Mouse (Mus musculus) hindbrain, embryonic 14.5 days (tissue): ENCODE results near the gene Ccr7. TPM values are rescaled to one million over a fixed set of nuclear protein-coding genes. Genes with fewer than 3 reads are reported as not detected.

Source experiments
- ATAC-seq: fragments of 200-750 bp; cut with Nextera tagmentation; 2 replicates; pipeline ENCODE4 v1.8.0; 2017; ENCODE audit warnings: moderate number of reproducible peaks, mild to moderate bottlenecking, moderate TSS enrichment, moderate library complexity; ENCODE audit not compliant: low FRiP score
- DNase-seq: peaks from one replicate; pipeline ENCODE4 v3.0.0-alpha.2; 2015; ENCODE audit warnings: low spot score
- H3K27ac ChIP-seq: fragments of 300-500 bp; sonication (generic); 2 replicates; pipeline ENCODE4 v1.5.1; 2014; ENCODE audit warnings: mild to moderate bottlenecking, moderate library complexity
- H3K27me3 ChIP-seq: fragments of 300-500 bp; sonication (generic); 2 replicates; pipeline ENCODE4 v1.6.1; 2014; ENCODE audit warnings: mild to moderate bottlenecking, low read length, mixed read lengths; ENCODE audit not compliant: control insufficient read depth, insufficient read depth
- H3K36me3 ChIP-seq: fragments of 300-500 bp; sonication (generic); replicated peaks from 2 replicates; pipeline ENCODE4 v1.6.1; 2014; ENCODE audit not compliant: control insufficient read depth, insufficient read depth
- H3K4me1 ChIP-seq: fragments of 300-500 bp; sonication (generic); replicated peaks from 2 replicates; pipeline ENCODE4 v1.6.1; 2014; ENCODE audit warnings: antibody characterized with exemption, low read length, mixed read lengths; ENCODE audit not compliant: control insufficient read depth, insufficient read depth
- H3K4me2 ChIP-seq: fragments of 300-500 bp; sonication (generic); replicated peaks from 2 replicates; pipeline ENCODE4 v1.6.1; 2014; ENCODE audit warnings: mild to moderate bottlenecking, moderate library complexity
- H3K4me3 ChIP-seq: fragments of 300-500 bp; sonication (generic); replicated peaks from 2 replicates; pipeline ENCODE4 v1.5.1; 2014; ENCODE audit warnings: mild to moderate bottlenecking, low read length
- H3K9ac ChIP-seq: fragments of 300-500 bp; sonication (generic); 2 replicates; pipeline ENCODE4 v1.6.1; 2014
- H3K9me3 ChIP-seq: fragments of 300-500 bp; sonication (generic); 2 replicates; pipeline ENCODE4 v1.6.1; 2016; ENCODE audit warnings: low read length; ENCODE audit not compliant: control insufficient read depth
- WGBS: fragments of 180-500 bp; shearing (Covaris S2); extraction: QIAGEN DNeasy Blood & Tissue Kit; methylation state at CpG from one replicate; pipeline ENCODE4 v1.1.7; 2014; 5-methylcytosine and 5-hydroxymethylcytosine counted together
- polyA plus RNA-seq: library from polyadenylated mRNA; unstranded; fragments of >200 nt; fragmentation: Nextera tagmentation; extraction: Ambion mirVana; gene quantifications from 2 replicates; pipeline ENCODE4 v1.2.1, GENCODE M21; 2014

The Ccr7 gene
- polyA plus RNA-seq, 1 experiment from 2014 or later = not detected

DNA sequence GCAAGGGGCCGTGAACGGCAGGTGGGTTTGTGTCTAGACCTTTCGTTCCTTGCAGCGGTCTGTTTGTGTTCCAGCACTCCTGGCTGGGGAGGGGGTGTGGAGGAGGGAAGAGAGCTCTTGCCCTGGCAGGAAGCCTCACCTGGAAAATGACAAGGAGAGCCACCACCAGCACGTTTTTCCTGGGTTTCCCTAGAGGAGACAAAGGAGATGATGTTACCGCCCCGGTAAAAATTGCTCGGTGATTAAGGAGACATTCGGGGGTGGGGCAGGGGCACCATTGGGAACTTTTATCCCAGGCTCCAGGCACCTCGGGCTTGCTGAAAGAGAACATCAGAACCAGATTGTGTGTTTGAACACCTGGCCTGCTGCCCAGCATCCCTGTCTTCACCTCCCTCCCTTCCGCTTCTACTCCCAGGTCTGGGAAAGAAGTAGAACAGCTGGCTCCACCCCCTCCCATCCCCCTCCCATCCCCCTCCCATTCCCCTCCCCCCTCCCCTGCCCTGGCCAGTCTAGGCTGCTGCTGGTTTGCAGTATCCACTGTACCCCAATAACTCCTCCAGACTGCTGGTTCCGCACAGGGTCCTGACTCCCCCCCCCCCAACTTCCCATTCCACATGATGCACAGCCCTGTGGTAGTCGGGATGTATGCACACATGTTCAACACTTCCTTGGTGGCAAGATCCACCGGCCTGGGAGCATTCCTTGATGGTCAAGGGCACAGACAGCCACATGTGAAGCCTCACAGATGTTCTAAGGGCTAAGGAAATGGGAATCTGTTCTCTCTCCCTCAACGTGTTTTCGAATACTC is 5.8 kb downstream of the Ccr7 start:
- no peaks in the 10 kb centered on the region for H3K9me3 ChIP-seq
- peaks cover 24% of the 10 kb centered on the region for H3K4me1 ChIP-seq
- no peak for ATAC-seq
- no peak for DNase-seq
- no peak overlapping the region for H3K9ac ChIP-seq
- H3K27me3 ChIP-seq = no peaks in the 10 kb centered on the region
- no peaks in the 10 kb centered on the region for H3K36me3 ChIP-seq
- no peak overlapping the region for H3K4me3 ChIP-seq
- WGBS = 27% methylated on average over 16 of the region's 16 CpGs
- H3K27ac ChIP-seq = no peak overlapping the region
- no peak overlapping the region for H3K4me2 ChIP-seq

DNA sequence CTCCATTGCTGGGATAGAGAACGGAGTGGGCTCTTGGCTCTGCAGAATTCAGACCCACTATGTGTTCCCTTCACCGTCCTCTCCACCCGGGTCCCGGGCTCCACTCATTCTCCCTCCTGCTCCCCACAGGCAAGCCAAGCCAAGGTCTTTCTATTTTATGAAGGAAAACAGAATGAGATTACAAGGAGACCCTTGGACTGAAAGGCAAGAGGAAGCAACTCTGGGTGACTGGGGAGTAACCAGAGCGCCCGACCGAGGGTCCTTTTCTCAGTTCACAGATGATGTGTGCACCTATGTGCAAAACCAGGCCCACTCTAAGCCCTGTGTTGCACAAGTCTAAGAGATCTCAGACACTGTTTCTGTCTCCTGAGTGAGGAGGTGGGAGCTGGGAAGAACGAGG is 6.5 kb downstream of the Ccr7 start:
- Histone ChIP-seq H3K4me1 (peaks cover 24% of the 10 kb centered on the region), H3K36me3 (no peaks in the 10 kb centered on the region), H3K27ac (no peak overlapping the region), H3K9ac (no peak overlapping the region), H3K4me3 (no peak overlapping the region), H3K27me3 (no peaks in the 10 kb centered on the region), H3K9me3 (no peaks in the 10 kb centered on the region), H3K4me2 (no peak overlapping the region)
- no peak for DNase-seq
- no peak for ATAC-seq
- 79% methylated on average over 8 of the region's 8 CpGs for WGBS

DNA sequence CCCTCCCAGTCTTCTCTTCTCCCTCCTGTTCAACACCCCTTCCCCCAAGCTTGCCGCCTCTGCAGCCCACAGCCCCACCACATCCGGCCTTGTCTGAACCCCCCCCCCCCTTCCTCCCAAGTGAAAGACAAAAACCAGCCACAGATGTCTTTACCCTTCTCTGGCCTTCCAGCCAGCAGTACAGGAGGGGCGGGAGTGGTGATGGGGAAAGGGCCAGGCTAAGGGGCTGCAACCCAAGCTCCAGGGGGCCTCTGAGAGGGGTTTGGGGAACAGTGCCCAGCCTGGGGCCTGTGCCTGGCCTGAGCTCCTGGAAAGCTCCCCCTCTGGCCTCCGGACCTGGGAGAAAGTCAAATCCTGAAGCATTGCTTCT is 7.0 kb downstream of the Ccr7 start:
- Histone ChIP-seq H3K36me3 (no peaks in the 10 kb centered on the region), H3K27me3 (no peaks in the 10 kb centered on the region; the same call in 1 of the 2 replicates), H3K4me1 (peaks cover 24% of the 10 kb centered on the region), H3K9me3 (no peaks in the 10 kb centered on the region), H3K27ac (no peak overlapping the region), H3K4me2 (no peak overlapping the region), H3K4me3 (no peak overlapping the region), H3K9ac (no peak overlapping the region)
- 19% methylated on average over 4 of the region's 4 CpGs for WGBS
- ATAC-seq (peak; percentile 18; the same call in 1 of the 2 replicates), DNase-seq (no peak)

DNA sequence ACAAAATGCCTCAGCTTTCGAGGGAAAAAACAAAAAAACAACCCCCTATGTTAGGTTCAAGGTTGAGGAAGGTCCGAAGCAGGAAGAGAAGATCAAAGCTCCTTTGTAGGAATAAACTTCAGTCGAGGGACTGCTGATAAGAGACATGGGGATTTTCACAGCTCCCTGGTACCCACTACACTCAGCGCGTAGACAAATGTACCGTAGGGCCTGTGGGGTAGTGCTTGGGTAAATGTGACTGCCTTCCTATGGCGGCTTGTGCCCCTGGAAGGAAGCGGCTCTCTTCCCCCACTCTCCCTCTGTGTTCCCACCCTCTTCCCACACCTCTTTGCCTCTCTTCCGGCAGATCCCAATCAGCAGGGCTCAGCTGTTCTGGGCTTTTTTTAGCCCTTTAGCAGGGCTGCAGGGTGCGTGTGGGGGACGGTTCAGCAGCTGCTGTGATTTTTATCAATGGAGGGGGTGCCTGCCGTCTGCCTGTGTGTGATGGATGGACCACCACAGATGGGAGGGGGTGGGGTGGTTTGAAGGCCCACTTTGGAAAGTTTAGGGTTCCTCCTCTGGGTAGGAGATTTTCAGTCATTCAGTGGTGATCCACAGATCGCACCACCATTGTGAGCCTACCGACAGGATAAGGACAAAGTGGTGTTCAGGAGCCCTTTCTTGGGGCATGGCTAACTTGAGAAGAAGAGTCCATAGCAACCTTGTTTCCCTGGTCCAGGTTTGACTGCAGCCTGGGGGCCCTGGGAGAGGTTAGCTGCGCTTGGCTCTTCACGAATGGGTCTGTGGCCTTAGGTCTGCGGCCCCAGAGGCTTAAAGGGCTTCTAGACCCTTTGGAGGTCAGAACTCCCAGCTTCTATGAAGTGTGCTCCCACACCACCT is 7.6 kb downstream of the Ccr7 start:
- no peaks in the 10 kb centered on the region; the same call in 1 of the 2 replicates for H3K27me3 ChIP-seq
- no peaks in the 10 kb centered on the region for H3K36me3 ChIP-seq
- ATAC-seq = no peak
- WGBS = 41% methylated on average over 17 of the region's 17 CpGs
- H3K4me1 ChIP-seq = peaks cover 28% of the 10 kb centered on the region
- no peak overlapping the region for H3K9ac ChIP-seq
- no peak overlapping the region for H3K4me2 ChIP-seq
- H3K27ac ChIP-seq = peak overlapping the region; percentile 47; the same call in 1 of the 2 replicates
- no peak overlapping the region for H3K4me3 ChIP-seq
- H3K9me3 ChIP-seq = no peaks in the 10 kb centered on the region
- no peak for DNase-seq

DNA sequence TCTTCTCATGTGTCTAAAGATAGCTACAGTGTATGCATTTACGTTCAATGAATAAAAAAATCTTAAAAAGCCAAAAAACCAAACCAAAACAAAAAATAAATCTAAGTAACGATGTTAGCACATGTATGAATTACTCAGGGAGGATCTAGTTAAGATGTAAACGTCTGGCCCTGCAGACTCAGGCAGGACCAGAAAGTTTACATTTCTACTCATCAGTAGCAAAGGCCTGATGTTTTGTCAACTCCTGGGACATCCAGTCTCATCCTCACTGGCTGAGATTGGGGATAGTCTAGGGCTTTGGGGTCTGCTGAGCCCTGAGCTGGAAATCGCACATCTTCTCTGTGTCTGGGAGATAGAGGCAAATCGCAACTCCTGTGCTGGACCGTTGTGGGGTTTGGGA is 8.3 kb downstream of the Ccr7 start:
- Histone ChIP-seq H3K27ac (no peak overlapping the region), H3K9ac (no peak overlapping the region), H3K4me3 (no peak overlapping the region), H3K4me1 (peaks cover 31% of the 10 kb centered on the region), H3K9me3 (no peaks in the 10 kb centered on the region), H3K27me3 (no peaks in the 10 kb centered on the region; the same call in 1 of the 2 replicates), H3K4me2 (no peak overlapping the region), H3K36me3 (no peaks in the 10 kb centered on the region)
- no peak for ATAC-seq
- no peak for DNase-seq
- 87% methylated on average over 6 of the region's 6 CpGs for WGBS

DNA sequence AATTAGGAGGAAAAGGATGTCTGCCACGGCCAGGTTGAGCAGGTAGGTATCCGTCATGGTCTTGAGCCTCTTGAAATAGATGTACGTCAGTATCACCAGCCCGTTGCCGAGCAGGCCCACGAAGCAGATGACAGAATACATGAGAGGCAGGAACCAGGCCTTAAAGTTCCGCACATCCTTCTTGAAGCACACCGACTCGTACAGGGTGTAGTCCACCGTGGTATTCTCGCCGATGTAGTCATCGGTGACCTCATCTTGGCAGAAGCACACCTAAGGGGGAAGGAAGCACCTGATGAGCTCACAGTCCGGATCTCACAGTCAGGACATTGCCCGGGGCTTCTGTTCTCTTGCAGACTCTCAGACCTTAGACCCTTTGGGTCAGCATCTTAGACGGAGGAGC is 9.1 kb downstream of the Ccr7 start:
- H3K4me2 ChIP-seq = no peak overlapping the region
- peaks cover 31% of the 10 kb centered on the region for H3K4me1 ChIP-seq
- no peak overlapping the region for H3K9ac ChIP-seq
- 98% methylated on average over 16 of the region's 16 CpGs for WGBS
- no peaks in the 10 kb centered on the region; the same call in 1 of the 2 replicates for H3K27me3 ChIP-seq
- H3K4me3 ChIP-seq = no peak overlapping the region
- ATAC-seq (no peak), DNase-seq (no peak)
- no peaks in the 10 kb centered on the region for H3K9me3 ChIP-seq
- H3K36me3 ChIP-seq = no peaks in the 10 kb centered on the region
- H3K27ac ChIP-seq = no peak overlapping the region

DNA sequence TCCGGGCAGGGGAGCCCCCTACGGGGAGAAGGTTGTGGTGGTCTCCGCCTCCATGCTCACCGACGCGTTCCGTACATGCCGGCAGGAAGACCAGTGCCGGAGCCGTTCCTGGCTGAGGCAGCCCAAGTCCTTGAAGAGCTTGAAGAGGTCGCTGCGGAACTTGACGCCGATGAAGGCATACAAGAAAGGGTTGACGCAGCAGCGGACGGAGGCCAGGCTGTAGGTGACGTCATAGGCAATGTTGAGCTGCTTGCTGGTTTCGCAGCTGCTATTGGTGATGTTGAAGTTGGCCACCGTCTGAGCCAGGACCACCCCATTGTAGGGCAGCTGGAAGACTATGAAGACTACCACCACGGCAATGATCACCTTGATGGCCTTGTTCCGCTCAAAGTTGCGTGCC is 9.9 kb downstream of the Ccr7 start:
- H3K9me3 ChIP-seq = no peaks in the 10 kb centered on the region
- no peak overlapping the region for H3K27ac ChIP-seq
- no peak for DNase-seq
- WGBS = 89% methylated on average over 23 of the region's 23 CpGs
- no peaks in the 10 kb centered on the region for H3K36me3 ChIP-seq
- H3K27me3 ChIP-seq = no peaks in the 10 kb centered on the region; the same call in 1 of the 2 replicates
- no peak overlapping the region for H3K9ac ChIP-seq
- no peak for ATAC-seq
- H3K4me2 ChIP-seq = no peak overlapping the region
- H3K4me1 ChIP-seq = peaks cover 31% of the 10 kb centered on the region
- H3K4me3 ChIP-seq = no peak overlapping the region

DNA sequence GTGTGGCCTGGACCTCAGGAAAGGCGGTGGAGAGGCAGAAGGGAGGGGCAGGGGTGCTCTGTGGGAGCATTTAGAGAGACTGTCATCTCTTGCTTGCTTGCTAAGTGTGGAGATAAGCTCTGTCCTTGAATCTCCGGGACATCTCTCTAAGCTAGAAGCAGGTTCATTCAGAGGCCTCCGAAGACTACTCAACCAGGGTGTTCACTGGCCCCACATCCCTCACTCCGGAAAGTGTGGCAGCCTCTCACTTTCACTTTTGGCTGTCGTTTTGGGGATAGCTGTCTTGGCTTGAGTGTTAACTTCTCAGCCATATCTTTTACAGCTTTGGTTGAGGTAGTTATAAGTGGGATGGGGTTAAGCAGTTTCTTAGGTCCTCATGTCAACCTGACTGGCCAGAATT is 10.4 kb downstream of the Ccr7 start:
- no peak overlapping the region for H3K4me2 ChIP-seq
- no peak overlapping the region for H3K9ac ChIP-seq
- no peaks in the 10 kb centered on the region for H3K36me3 ChIP-seq
- H3K9me3 ChIP-seq = no peaks in the 10 kb centered on the region
- no peak overlapping the region for H3K27ac ChIP-seq
- peaks cover 28% of the 10 kb centered on the region for H3K4me1 ChIP-seq
- no peak for ATAC-seq
- no peaks in the 10 kb centered on the region; the same call in 1 of the 2 replicates for H3K27me3 ChIP-seq
- H3K4me3 ChIP-seq = no peak overlapping the region
- WGBS = 75% methylated on average over 5 of the region's 5 CpGs
- DNase-seq = no peak
